Mouse (Mus musculus) heart, postnatal 0 days (tissue): ENCODE results near the gene Ndufc1.

Source experiments
- CTCF ChIP-seq: IDR thresholded peaks from 2 replicates; pipeline ENCODE4 v1.5.1; 2016; ENCODE audit warnings: antibody characterized with exemption, control low read depth, low read depth
- EP300 ChIP-seq: IDR thresholded peaks from 2 replicates; pipeline ENCODE4 v1.6.1; 2016; ENCODE audit warnings: antibody characterized with exemption, low read depth

GRCm38 (mm10) chr3:51407870-51408560 lies 773 bp downstream of the Ndufc1 start:
- TF ChIP-seq CTCF, result no peak
- no peak for TF ChIP-seq EP300
